Mouse (Mus musculus) frontal cortex, adult 2 months (tissue): ENCODE data around the gene Snx21. TPM values are rescaled to one million over a fixed set of nuclear protein-coding genes. Genes with fewer than 3 reads are reported as not detected.
"Not testable (repeated sequence)": the region's sequence is repeated elsewhere in the genome, so short reads cannot be mapped to it uniquely, and the experiment has no call there.

ENCODE experiments used
- DNase-seq, 2 experiments: peaks; one replicate each; pipeline ENCODE4 v3.0.0; 2022; ENCODE audit warnings: low spot score in 1 of 2; ENCODE audit errors: extremely low spot score in 1 of 2
- polyA plus RNA-seq: library from polyadenylated mRNA; depleted of rRNA; stranded (reverse); fragments of >200 nt; gene quantifications from 2 replicates; pipeline ENCODE4 v1.2.3, GENCODE M21; 2012

Snx21 gene
- polyA plus RNA-seq, 1 experiment: 59.9 TPM

DNA sequence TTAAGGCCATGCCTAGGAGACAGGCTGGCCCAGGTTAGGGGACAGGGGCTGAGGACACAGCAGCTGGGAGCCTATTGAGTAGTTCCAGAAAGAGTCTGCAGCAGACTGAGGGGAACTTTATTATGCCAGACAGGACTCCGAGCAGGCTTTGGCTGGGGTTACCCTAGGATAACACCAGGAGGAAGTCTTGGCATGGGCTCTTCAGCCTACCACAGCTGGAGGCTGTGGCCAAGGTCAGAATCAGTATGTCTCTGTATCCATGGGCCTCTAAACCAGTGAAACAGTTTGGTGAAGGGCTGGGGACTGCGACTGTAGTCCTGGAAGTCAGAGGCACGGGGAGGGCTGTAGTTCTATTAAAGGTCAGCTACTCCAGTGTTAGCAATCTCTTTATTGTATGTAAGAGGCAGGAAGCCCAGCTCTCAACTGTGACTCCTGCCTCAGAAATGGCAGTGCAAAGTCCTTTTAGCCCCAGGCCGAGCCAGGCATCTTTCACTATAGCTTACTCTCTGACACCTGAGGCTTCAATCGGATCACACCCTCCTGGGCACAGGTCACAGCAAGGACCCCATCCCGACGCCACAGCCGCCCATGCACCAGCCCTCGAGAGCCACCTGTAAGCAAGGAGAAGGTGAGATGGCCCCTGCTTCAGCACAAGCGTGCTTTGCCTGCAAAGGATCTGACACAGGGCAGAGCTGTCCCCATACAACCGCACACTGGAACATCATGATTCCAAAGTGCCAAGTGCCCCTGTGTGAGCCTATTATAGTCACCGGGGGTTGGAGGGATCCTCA, 7.0 kb downstream of the Snx21 start:
- DNase-seq: no peak

DNA sequence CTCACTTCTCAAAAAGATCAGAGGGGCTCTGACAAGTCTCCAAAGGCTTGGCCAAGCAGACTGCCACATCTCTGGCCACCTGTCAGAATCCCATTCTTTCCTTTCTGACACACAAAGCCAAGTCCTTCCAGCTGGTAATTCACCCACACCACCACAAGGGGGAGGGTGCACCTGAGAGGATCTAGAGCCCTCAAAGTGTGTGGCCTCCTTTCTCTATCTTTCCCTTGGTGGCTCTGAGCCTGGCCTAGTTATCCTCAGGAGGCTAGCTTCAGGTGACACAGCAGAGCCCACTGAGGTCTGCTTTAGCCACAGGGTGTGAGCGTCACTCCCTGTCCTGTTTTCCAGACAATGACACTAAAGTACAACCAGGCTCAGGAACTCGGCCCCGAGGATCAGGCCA, 7.6 kb downstream of the Snx21 start:
- DNase-seq: peak in 1 of 2 experiments; percentile 74

DNA sequence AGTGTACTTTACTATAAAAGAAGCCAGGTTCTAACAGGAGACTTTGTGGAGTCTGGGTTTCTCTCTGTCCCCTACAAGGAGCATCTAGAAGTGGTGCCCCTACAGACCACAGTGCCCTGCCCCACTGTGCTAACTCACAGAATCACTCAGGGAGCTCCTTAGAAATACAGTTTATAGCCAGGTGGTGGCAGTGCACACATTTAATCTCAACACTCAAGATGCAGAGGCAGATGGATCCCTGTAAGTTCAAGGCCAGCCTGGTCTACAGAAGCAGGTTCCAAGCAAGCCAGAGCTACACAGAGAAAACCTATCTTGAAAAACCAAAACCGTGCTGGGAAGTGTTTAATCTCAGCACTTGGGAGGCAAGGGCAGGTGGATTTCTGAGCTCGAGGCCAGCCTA, 8.1 kb downstream of the Snx21 start:
- peak in 1 of 2 experiments; percentile 28 for DNase-seq

DNA sequence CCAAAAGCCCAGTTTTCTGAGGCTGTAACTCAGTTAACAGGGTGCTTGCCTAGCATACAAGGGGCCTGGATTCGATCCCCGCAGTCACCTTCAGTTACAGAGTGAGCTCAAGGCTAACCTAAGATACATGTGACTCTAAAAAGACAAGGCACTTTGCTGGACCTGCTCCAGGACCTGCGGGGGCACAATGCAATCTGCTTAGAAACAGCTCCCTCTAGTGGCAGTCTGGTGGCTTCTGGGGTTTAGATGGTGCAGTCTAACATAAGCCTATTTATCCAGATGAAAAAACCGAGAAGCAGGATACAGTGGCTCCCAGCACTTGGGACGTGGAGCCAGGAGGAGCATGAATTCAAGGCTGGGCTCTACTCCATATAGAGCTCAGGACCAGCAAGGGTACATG, 8.7 kb downstream of the Snx21 start:
- peak; percentile 65 to 96 for DNase-seq

DNA sequence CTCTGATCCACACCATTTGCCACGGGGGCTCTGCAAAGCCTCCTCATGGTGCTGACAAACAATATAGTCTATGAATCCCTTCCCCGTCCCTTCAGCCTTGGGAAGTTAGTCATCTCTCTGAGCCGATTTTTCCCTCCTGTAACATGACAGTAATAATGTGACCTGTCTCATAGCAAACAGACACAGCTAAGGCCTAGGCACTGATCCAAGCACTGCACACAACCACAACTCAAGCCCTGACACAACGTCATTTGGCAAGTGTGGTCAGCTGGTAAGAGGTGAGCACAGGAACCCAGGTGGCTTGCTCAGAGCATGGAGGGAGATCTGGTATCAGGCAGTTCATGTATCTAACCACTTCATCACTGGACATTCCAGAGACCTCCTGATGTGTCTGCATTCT, 10.2 kb downstream of the Snx21 start:
- no peak for DNase-seq

DNA sequence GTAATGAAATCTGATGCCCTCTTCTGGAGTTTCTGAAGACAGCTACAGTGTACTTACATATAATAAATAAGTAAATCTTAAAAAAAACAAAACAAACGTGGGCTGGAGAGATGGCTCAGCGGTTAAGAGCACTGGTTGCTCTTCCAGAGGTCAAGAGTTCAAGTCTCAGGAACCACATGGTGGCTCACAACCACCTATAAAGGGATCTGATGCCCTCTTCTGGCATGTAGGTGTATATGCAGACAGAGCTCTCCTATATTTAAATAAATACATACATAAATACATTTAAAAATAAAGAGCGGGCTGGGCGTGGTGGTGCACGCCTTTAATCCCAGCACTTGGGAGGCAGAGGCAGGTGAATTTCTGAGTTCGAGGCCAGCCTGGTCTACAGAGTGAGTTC, 12.9 kb downstream of the Snx21 start:
- not testable (repeated sequence) for DNase-seq

DNA sequence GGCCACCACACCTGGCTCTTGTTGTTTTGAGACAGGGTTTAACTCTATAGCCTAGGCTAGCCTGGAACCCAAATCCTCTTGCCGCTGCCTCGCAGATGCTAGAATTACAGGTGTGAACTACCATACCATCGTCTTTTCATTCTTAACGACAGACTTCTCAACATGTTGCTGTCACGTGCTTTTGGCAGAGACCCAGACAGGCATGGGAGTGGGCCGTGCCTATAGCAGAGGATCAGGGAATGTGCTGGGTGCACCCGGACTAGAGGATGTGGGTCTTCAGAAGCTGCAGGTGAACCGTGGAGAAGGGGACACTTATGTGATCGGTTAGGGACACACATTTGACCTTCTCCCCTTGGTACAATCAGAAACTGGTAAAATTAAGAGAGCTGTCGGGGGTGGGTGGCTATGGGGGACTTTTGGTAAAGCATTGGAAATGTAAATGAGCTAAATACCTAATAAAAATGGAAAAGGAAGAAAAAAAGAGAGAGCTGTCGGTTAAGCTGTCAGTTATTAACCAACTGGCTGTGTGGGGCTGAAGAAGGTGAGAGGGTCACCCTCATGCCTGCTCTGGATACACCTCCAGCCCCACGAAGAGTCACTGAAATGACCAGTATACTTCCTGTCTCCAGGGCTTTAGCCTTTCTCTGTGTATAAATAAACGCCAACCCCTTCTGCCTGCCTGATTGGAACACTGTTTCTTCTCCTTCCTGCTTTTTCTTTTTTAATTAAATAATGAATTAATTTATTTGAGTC, 14.8 kb downstream of the Snx21 start:
- DNase-seq: no peak

DNA sequence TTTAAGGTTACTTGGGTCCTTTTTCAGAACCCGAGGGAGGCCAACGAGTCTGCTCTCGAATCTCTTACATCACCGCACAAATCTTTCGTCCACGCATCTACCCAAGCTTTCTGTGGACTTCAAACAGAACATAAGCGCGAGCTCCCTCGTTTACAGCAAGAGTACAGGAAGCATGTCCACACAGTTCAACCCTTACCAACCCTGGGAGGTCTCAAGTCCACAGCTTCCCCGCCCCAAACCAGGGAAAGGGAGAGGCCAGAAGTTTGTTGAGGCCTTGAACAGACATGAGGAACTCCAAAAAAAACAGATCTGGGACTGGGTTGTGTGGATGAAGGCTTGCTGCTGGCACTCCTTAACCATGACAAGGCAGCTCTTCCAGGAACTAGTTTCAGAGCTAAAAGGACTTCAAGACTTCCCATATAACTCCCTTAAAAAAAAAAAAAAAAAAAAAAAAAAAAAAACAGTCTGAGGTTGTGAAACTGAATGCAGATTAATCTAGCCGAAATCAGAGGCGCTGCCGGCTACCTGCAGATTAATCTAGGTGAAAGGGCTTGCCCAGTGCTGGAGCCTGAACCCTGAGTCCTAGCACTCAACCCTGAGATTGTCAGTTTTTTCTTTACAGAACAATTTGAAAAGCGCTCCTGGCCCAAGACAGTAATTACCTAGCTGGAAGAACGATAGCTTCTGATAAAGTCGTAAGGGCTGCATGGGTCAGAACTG, 17.7 kb downstream of the Snx21 start:
- no peak for DNase-seq

DNA sequence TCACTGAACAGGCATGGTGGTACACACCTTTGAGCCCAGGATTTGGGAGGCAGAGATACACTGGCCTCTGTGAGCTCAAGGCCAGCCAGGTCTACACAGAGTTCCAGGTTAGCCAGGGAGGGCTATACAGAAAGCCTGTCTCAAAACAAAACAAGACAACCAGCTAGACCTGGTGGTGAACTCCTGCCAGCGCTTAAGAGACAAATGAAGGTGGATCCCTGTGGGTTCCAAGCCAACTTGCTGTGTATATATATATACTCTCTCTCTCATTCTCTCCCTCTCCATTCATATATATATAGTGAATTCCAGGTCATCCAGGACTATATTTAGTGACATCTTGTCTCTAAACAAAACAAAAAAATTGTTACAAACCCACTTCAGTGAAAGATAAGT, 18.3 kb downstream of the Snx21 start:
- no peak for DNase-seq

DNA sequence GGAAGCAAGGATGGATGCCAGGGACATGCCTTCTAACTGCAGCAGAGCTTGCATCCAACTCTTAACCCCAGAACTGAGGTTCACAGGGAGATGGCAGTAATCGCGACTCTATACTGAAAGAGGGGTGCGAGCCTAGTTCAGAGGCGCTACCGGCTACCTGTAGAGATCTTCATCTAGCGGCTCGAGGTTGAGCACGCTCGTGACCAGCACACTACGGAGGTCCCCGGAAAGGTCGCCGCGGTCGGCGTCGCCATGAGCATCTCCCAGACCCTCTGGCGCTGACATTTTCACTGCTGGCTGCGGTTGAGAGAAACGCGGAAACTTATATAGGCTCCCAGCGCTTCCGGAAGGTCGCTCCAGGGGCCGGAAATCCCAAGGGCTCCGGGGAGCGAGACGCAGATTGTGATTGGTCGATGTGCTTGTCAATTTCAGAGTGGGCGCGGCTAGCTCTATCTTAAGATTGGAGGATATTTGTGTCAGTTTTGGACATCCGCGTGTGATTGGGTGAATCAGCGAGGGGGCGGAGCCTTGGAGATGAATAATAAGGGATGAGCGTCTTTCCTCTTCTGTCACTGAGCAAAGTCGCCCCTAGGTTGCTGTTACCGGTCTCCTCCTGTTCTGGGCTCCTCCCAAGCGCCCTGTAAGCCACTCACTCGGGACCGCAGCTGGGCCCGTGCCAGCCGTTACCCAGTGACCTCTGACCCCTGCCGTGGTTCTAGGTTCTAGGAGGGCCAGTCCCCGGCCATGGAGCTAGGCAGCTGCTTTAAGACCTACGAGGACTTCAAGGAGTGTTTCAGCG, 19.1 kb downstream of the Snx21 start, which contains the start of the genes Acot8 and Zswim3:
Gene Acot8 (minus strand): TSS at position 350 of the 799 bp plus-strand sequence.
Gene Zswim3 (plus strand): TSS at position 566 of the 799 bp plus-strand sequence.
- DNase-seq: peak; percentile 98 to 100

DNA sequence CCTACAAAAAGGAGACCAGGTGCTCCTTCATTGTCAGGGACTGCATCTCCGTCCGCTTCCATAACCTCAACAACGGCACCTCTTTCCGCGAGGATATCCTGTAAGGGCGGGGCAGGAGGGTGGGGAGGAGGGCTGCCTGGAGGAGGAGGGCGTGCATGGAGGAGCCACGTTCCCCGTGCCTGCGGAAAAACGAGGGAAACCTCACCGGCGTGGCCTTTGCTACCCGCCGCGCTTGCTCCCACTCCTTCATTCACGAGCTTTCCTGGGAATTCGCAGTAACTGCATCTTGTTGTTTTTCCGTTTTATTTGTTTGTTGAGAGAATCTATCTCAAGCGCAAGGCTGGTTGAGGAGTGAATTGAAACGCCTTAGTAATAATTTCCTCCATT, 19.7 kb downstream of the Snx21 start:
- no peak for DNase-seq

DNA sequence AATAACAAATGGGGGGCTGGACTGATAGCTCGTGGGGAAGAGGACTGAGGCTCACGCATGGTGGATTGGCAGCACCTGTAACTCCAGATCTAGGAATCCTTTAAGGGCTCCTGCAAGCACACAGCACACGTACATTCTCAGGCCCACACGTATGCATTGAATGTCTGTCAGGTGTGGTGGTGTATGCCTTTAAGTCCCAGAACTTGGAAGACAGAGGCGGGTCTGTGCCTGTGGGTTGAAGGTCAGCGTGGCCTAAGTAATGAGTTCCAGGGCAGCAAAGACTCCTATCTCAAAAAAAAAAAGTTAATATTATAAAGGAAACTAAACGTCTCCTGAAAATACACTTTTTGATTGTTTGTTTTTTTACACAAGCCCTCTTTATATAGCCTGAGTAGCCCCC, 21.0 kb downstream of the Snx21 start:
- DNase-seq: no peak

DNA sequence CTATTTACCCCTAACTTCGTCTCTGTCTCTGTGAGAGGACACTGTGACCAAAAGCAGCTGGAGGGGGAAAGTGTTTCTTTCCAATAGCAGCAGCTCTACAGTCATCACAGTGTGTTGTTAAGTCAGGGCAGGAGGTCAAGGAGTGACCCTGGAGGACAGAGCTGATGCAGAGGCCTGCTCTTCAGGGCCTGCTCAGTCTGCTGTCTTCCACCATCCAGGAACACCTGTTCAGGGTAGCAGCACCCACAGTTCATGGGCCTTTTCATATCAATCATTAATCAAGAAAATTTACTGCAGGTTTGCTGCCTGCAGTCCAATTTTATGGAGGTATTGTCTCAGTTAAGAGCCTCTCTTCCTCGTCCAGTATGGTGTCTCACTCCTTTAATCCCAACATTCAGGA, 27.9 kb downstream of the Snx21 start:
- no peak for DNase-seq

DNA sequence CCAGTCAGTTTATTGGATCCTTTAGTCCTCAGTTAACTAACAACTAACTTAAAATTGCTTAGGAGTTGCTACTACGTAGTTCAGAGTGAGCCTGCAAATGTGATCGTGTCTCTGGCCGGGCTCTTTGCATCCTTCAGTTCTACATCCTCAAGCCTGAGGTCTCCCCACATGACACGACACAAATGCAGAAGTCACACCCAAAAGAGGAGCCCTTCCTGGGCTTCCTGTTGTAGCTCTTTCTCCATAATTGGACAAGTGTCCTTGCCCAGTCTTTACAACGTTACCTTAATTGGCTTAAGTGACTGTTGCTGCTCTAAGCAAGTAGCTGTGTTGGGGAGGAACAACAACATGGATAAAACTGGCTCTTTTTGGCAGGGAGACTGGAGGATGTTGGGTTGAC, 29.7 kb downstream of the Snx21 start:
- DNase-seq: no peak

DNA sequence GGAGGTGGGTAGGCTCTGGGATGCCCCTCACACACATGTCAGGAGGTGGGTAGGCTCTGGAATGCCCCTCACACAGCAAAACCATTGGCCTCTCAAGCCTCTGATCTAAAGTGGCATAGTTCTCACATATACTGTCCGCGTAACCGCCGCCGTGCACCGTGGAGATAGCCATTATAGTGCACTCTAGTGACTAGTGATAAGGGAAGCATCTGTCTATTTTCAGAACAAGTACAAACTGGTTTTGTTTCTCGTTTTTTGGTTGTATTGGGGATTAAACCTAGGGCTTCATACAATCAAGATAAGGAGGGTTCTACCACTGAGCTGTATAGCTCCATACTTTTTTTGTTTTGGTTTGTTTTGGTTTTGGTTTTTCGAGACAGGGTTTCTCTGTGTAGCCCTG, 30.2 kb downstream of the Snx21 start:
- no peak for DNase-seq

DNA sequence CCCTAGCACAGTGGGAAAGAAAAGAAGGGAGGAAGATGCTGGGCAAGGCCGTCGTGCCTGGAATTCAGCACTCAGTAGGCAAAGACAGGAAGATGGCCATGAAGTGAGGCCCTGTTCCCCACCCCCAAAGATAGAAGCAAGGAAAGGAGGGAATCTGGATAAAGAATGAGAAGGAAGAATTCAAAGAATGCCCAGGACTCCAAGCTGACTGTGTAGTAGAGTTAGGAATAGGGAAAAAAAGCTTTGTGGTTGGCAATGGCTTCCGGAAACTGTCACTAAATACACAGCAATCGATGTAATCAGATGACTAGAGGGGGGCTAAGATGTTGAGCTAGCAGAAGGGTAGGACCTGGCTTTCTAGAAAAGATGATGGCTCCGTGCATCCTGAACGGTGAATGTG, 31.6 kb downstream of the Snx21 start:
- no peak for DNase-seq

DNA sequence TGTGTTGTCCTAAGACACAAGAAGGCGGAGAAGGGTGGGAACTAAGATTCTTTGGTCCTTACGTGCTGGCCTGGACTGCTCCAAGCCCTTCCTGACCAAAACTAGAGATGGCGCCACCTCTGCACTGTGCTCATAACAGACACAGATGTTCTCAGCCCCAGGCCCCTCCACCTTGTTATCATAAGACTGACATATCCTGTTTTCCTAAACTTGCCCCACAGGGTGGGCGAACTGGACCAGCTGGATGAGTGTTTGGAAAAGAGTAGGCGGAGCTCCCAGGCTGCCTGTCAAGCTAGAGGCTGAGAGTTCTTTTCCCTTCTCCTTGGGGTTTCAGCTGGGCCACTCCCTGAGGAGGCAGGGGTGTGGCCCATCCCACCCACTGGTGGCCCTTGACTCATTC, 32.1 kb downstream of the Snx21 start:
- no peak for DNase-seq

DNA sequence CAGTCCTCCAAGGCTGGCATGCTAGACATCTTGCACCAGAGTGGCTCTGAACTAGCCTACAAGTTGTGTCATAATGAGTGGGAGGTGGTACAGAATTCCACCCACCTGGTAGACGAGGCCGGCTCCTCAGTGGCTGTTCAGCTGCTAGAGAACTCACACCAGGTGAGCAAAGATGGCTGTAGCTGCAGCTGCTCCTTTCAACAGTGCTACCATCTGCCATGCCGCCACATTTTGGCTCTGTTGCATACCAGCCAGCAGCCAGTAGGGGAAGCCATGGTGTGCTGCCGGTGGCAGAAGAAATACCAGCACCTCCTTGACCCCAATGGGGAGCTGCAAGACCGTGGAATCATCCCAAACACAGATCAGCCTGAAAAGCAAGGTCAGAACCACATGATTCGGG, 35.4 kb downstream of the Snx21 start:
- no peak for DNase-seq

DNA sequence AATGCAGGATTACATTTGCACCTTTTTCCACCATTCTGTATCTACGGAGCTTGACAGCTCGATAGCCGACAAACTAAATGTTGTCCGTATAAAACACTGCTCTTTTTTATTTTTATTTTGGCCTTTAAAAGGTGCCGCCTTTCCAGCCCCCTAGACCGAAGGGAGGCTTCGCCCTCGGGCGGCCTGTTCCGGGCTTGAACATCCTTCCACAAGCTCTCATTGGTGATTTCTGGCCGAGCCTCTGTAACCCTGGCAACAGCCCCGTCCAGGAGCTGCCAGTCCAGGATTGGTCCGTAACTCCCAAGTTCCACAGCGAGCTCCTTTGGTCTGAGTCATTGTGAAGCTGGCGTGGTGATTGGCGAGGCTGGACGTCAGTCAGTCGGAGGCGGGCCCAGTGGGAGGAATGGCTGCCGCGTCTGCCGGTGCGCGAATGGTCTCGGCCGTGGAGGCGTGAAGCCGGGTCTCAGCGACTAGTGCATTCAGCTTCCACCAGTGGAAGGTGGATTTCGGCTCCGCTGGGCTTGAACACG, 37.1 kb downstream of the Snx21 start, which contains the start of gene Zswim1:
Gene Zswim1 (plus strand): TSS at position 51 of the 530 bp plus-strand sequence.
- DNase-seq: peak; percentile 98 to 100

DNA sequence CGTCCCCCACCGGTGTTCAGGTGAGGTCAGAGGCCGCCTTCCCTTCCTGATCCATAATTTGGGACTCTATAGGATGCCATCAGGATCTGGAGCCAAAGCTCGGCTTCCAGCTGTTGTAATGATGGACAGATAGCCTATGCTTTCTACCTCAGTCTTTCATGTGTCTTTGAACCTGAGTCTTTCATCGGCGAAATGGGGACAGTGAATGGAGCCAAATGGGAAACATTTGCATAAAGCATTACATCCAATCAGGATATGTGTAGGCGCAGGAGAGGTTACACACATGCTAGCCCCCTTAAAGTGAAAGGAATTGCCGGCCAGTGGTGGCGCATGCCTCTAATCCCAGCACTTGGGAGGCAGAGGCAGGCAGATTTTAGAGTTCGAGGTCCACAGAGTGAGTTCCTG, 37.6 kb downstream of the Snx21 start:
- DNase-seq: peak in 1 of 2 experiments; percentile 65
